Mouse (Mus musculus) forebrain, embryonic 14.5 days (tissue): ENCODE data around the gene Cnot6. TPM values are rescaled to one million over a fixed set of nuclear protein-coding genes. Genes with fewer than 3 reads are reported as not detected.

Experiments used
- ATAC-seq: fragments of 200-750 bp; cut with Nextera tagmentation; 2 replicates; pipeline ENCODE4 v1.8.0; 2017; ENCODE audit warnings: mild to moderate bottlenecking, moderate library complexity
- DNase-seq: peaks from one replicate; pipeline ENCODE4 v3.0.0-alpha.2; 2015; ENCODE audit warnings: low spot score
- H3K27ac ChIP-seq: fragments of 300-500 bp; sonication (generic); 2 replicates; pipeline ENCODE4 v1.5.1; 2014; ENCODE audit warnings: low read depth, mild to moderate bottlenecking, control low read depth, low read length, moderate library complexity
- H3K27me3 ChIP-seq: fragments of 300-500 bp; sonication (generic); replicated peaks from 2 replicates; pipeline ENCODE4 v1.6.1; 2014; ENCODE audit warnings: low read length, control low read depth, mixed read lengths; ENCODE audit not compliant: control insufficient read depth, insufficient read depth
- H3K36me3 ChIP-seq: fragments of 300-500 bp; sonication (generic); 2 replicates; pipeline ENCODE4 v1.6.1; 2014; ENCODE audit warnings: low read length, control low read depth; ENCODE audit not compliant: control insufficient read depth, insufficient read depth
- H3K4me1 ChIP-seq: fragments of 300-500 bp; sonication (generic); 2 replicates; pipeline ENCODE4 v1.6.1; 2014; ENCODE audit warnings: antibody characterized with exemption, low read length, control low read depth; ENCODE audit not compliant: control insufficient read depth, insufficient read depth
- H3K4me2 ChIP-seq: fragments of 300-500 bp; sonication (generic); 2 replicates; pipeline ENCODE4 v1.6.1; 2014; ENCODE audit warnings: mild to moderate bottlenecking, control low read depth, low read length
- H3K4me3 ChIP-seq: fragments of 300-500 bp; sonication (generic); 2 replicates; pipeline ENCODE4 v1.5.1; 2014; ENCODE audit warnings: low read depth, low read length, control low read depth
- H3K9ac ChIP-seq: fragments of 300-500 bp; sonication (generic); 2 replicates; pipeline ENCODE4 v1.6.1; 2014; ENCODE audit warnings: mild to moderate bottlenecking, low read length, control low read depth, moderate library complexity
- H3K9me3 ChIP-seq: fragments of 300-500 bp; sonication (generic); replicated peaks from 2 replicates; pipeline ENCODE4 v1.6.1; 2016; ENCODE audit warnings: low read length, control low read depth, mixed read lengths; ENCODE audit not compliant: control insufficient read depth
- WGBS: fragments of 180-500 bp; shearing (Covaris S2); extraction: QIAGEN DNeasy Blood & Tissue Kit; methylation state at CpG from one replicate; pipeline ENCODE4 v1.1.7; 2014; 5-methylcytosine and 5-hydroxymethylcytosine counted together
- polyA plus RNA-seq: library from polyadenylated mRNA; unstranded; fragments of >200 nt; fragmentation: Nextera tagmentation; extraction: Ambion mirVana; gene quantifications from 2 replicates; pipeline ENCODE4 v1.2.1, GENCODE M21; 2014

Gene Cnot6
- polyA plus RNA-seq, 1 experiment from 2014 or later: 56.3 TPM

DNA sequence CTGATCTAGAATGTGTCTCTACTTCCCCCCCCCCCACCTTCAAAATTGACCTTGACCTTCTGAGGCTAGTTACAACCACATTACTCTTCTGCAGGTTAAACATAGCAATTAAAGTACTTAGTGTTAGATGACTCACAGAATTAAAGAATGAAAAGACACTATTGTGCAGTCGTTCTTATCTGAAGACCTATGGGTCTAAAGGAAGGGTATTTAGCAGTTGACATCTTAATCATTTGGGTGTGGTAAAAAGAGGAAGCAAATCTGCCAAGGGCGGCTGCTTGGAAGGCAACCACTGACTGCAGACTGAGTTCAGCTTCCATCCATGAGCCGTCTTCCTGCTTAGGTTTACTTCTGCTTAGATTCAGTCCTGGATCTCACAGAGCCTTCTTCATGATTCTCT is 27.3 kb upstream of the Cnot6 start:
- Histone ChIP-seq H3K4me2 (no peak overlapping the region), H3K9ac (no peak overlapping the region), H3K27ac (no peak overlapping the region), H3K27me3 (no peaks in the 10 kb centered on the region), H3K4me3 (no peak overlapping the region), H3K4me1 (no peaks in the 10 kb centered on the region), H3K9me3 (no peaks in the 10 kb centered on the region), H3K36me3 (no peaks in the 10 kb centered on the region)
- ATAC-seq (no peak), DNase-seq (no peak)
- WGBS: 69% methylated on average over 3 of the region's 3 CpGs

DNA sequence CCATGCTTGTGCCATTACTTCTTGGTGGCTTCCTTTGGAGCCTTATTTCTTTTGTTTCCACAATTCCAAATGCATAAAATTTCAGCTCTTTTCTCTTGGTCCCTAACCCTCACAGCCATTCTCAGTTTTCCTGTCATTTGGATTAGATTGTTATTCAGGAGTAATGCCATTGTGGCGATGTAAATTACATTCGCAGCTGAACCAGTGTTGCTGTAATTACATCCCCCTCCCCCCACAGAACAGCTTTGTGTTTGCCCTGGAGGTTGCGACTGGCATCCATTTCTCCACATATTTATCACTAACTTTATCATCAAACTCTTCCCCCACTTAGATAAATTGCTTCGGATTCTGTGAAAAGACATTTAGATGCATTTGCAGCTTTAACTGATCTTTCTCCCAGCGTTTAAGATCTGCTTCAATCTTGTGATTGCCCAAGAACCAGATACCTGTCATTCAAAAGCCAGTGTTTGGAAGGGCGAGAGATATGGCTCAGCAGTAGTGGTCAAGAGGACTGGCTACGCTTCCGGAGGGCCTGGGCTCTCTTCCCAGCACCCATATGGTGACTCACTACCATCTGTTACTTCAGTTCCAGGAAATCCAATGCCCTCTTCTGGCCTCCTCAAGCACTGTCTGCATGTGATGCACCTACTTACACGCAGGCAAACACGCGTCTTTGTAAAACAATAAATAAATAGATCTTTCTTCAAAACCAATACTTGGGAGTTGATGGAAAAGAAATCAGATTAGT is 26.3 kb upstream of the Cnot6 start:
- WGBS: 64% methylated on average over 11 of the region's 11 CpGs
- H3K4me2 ChIP-seq: no peak overlapping the region
- ATAC-seq (peak; percentile 60), DNase-seq (peak; percentile 70)
- H3K9ac ChIP-seq: no peak overlapping the region
- no peaks in the 10 kb centered on the region for H3K9me3 ChIP-seq
- no peaks in the 10 kb centered on the region for H3K36me3 ChIP-seq
- H3K4me3 ChIP-seq: no peak overlapping the region
- H3K4me1 ChIP-seq: no peaks in the 10 kb centered on the region
- no peaks in the 10 kb centered on the region for H3K27me3 ChIP-seq
- peak overlapping the region; percentile 58; the same call in 1 of the 2 replicates for H3K27ac ChIP-seq

DNA sequence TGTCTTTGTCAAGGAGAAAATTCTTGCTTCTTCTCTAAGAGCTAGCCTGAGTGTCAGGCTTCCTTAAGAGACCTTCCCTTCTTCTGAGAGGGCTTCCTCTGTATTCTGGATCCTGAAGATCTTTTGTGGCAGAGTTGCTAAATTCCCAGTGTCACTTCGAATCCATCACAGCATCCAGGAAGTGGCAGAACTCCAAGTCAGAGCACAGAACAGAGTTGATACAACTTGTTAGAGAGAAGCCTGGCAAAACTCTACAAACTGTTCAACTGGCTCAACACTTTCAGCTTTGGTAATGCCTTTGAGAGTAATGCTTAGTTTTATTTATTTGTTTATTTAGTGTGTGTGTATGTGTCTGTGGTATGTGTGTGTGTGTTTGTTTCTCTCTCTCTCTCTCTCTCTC is 25.1 kb upstream of the Cnot6 start:
- H3K27ac ChIP-seq: no peak overlapping the region
- H3K36me3 ChIP-seq: no peaks in the 10 kb centered on the region
- ATAC-seq: no peak
- H3K4me1 ChIP-seq: no peaks in the 10 kb centered on the region
- H3K4me2 ChIP-seq: no peak overlapping the region
- no peaks in the 10 kb centered on the region for H3K9me3 ChIP-seq
- 63% methylated on average over 1 of the region's 1 CpGs for WGBS
- H3K9ac ChIP-seq: no peak overlapping the region
- H3K4me3 ChIP-seq: no peak overlapping the region
- no peak for DNase-seq
- no peaks in the 10 kb centered on the region for H3K27me3 ChIP-seq

DNA sequence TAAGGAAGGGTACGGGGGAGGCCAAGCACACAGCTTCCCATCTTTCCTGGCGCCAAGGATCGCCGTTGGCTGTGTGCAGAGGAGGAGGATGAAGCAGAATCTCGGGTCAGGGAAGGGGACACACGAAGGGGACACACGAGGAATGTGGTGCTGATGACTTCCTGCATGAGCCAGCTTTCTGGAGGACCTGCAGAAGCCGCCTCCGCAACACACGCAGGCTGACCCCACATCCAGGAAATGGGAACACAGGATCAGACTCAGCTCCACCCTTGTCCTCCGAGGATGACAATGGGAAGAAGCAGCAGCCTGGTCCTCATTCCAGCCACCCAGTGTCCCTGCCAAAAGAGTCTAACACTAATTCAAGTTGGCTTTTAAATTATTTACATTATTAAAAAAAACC is 22.2 kb upstream of the Cnot6 start:
- Histone ChIP-seq H3K4me1 (no peaks in the 10 kb centered on the region), H3K27me3 (no peaks in the 10 kb centered on the region), H3K4me2 (no peak overlapping the region), H3K27ac (no peak overlapping the region), H3K36me3 (no peaks in the 10 kb centered on the region), H3K9ac (no peak overlapping the region), H3K9me3 (no peaks in the 10 kb centered on the region), H3K4me3 (no peak overlapping the region)
- ATAC-seq: no peak
- WGBS: 84% methylated on average over 11 of the region's 11 CpGs
- no peak for DNase-seq

DNA sequence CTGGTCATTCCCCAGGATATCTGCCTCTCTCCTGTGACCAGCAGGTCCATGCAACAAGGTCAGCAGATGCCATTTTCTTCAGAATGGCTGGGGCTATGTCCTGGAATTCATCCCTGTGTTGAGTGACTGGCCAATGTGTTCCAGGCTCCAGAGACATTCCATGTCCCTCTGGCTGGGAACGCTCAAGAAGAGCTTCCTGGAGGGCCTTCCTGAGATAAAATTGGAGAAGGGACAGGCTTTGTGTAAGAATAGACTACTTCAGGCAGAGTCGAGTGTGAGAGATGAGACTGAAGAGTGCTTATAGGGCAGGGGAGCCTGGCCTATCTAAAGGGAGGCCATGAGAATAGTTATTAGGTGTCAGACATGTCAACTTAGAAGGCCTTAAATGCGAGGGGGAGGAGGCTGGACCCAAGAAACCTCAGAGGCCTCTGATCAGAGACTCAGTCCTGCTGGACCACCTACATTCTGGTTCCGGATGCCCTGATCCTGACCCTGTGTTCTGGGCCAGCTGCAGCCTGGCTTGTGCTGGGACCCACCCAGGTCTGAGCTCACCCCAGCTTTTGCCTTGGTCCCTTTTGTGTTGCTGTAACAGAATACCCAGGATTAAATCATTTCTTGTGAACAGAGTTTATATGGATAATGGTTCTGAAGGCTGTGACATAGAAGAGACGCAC is 17.9 kb upstream of the Cnot6 start:
- no peaks in the 10 kb centered on the region for H3K4me1 ChIP-seq
- no peaks in the 10 kb centered on the region for H3K27me3 ChIP-seq
- H3K4me3 ChIP-seq: no peak overlapping the region
- H3K9ac ChIP-seq: no peak overlapping the region
- WGBS: 91% methylated on average over 5 of the region's 5 CpGs
- no peaks in the 10 kb centered on the region for H3K9me3 ChIP-seq
- no peak for DNase-seq
- no peaks in the 10 kb centered on the region for H3K36me3 ChIP-seq
- ATAC-seq: no peak
- no peak overlapping the region for H3K4me2 ChIP-seq
- H3K27ac ChIP-seq: no peak overlapping the region

DNA sequence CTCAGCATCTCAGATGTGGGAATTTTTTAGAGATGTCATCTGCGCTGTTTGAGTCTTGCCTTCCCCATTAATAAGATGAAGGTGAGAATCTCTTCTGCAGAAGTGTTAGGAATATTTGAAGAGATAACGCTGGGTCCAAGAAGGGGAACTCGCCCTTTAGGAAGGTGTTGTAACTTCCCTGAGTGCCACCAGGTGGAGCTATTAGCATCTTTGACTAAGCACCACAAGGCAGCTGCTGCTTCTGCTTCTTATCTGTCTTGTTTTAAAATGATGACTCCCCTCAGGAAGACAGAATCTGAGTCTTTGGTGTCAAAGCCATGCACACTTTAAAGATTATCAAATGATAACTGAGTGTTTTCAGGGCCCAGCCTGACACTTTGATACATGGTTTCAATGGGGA is 15.4 kb upstream of the Cnot6 start:
- DNase-seq (peak; percentile 82), ATAC-seq (no peak; the same call in 1 of the 2 replicates)
- H3K36me3 ChIP-seq: no peaks in the 10 kb centered on the region
- H3K27ac ChIP-seq: no peak overlapping the region
- H3K4me1 ChIP-seq: no peaks in the 10 kb centered on the region
- H3K27me3 ChIP-seq: no peaks in the 10 kb centered on the region
- no peak overlapping the region for H3K9ac ChIP-seq
- 15% methylated on average over 3 of the region's 3 CpGs for WGBS
- H3K9me3 ChIP-seq: no peaks in the 10 kb centered on the region
- H3K4me3 ChIP-seq: no peak overlapping the region
- H3K4me2 ChIP-seq: no peak overlapping the region

DNA sequence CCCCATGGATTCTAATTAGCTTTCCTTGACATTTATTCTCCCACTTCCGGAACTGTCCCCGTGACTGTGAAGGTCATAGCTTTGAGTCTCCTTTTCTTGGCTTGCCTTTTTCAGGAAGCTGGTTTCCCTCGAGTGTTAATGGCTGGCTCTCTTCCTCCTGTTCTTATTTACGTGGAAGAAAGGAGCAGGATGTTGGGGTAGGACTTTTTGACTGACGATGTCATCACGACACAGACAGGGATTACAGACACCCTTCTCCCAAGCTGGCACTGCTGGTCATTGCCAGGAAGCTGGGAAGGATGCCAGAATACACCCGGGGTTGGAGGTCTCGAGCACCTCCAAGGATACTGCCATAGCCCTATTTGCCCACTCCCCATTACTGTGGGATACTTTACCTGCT is 14.3 kb upstream of the Cnot6 start:
- H3K9me3 ChIP-seq: no peaks in the 10 kb centered on the region
- no peak overlapping the region for H3K9ac ChIP-seq
- H3K4me3 ChIP-seq: no peak overlapping the region
- no peak overlapping the region for H3K27ac ChIP-seq
- no peaks in the 10 kb centered on the region for H3K36me3 ChIP-seq
- no peak overlapping the region for H3K4me2 ChIP-seq
- no peaks in the 10 kb centered on the region for H3K4me1 ChIP-seq
- no peak for ATAC-seq
- 62% methylated on average over 8 of the region's 8 CpGs for WGBS
- DNase-seq: no peak
- no peaks in the 10 kb centered on the region for H3K27me3 ChIP-seq

DNA sequence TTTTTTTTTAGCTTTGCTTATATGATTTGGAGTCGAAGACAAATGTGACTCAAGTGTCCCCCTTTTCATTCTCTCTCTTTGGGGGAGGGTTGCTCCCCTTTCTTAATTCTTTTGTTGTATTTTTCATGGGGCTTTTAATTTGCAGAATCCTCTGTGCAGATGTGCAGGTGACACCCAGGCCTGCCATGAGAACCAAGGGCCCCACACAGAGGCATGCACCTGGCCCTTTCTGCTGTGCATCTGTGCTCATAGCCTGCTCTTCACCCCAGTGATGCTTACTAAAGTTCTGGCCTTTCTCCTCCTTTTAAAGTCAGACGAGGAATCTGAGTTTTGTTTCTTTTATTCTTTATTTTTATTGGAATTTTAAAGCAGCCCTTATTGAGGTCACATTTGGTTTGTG is 12.2 kb upstream of the Cnot6 start:
- Histone ChIP-seq H3K4me2 (no peak overlapping the region), H3K4me1 (no peaks in the 10 kb centered on the region), H3K36me3 (no peaks in the 10 kb centered on the region), H3K9ac (no peak overlapping the region), H3K27ac (no peak overlapping the region), H3K27me3 (no peaks in the 10 kb centered on the region), H3K4me3 (no peak overlapping the region), H3K9me3 (no peaks in the 10 kb centered on the region)
- ATAC-seq: no peak
- WGBS: 81% methylated on average over 2 of the region's 2 CpGs
- no peak for DNase-seq

DNA sequence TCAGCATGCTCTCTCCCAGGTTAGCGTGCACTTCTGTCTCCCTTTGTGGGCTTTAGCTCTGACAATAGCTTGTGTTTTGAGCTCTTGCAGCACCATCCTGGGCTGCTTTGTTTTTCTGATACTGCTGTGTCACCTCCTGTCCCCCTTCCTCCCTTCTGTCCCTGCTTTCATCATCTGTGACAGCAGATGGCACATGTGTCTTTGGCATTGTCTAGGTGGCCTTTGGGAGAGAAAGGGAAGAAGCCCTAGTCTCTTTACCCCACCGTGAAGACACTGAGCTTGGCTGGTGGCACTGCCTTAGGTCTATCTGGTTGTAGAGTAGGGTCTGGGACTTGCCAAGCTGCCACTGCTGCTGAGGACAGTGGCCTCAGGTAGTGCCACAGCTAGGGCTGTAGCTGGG is 10.8 kb upstream of the Cnot6 start:
- no peak overlapping the region for H3K4me2 ChIP-seq
- no peak overlapping the region for H3K4me3 ChIP-seq
- no peak overlapping the region for H3K27ac ChIP-seq
- no peaks in the 10 kb centered on the region for H3K9me3 ChIP-seq
- 41% methylated on average over 2 of the region's 2 CpGs for WGBS
- DNase-seq (no peak), ATAC-seq (no peak)
- no peaks in the 10 kb centered on the region for H3K36me3 ChIP-seq
- no peaks in the 10 kb centered on the region for H3K27me3 ChIP-seq
- no peaks in the 10 kb centered on the region for H3K4me1 ChIP-seq
- H3K9ac ChIP-seq: no peak overlapping the region
